Mouse (Mus musculus) cerebellum, adult 2 months (tissue): ENCODE measurements around the gene C2cd4c.

Source experiments
- CTCF ChIP-seq: fragments of 200-500 bp; IDR thresholded peaks from 2 replicates; pipeline ENCODE4 v1.5.1; 2011; ENCODE audit warnings: low read depth, mild to moderate bottlenecking, control low read depth, low read length, moderate library complexity, borderline replicate concordance; ENCODE audit not compliant: insufficient read depth
- POLR2A ChIP-seq: fragments of 200-500 bp; IDR thresholded peaks from 2 replicates; pipeline ENCODE4 v1.6.1; 2011; ENCODE audit warnings: low read length, control low read depth, borderline replicate concordance; ENCODE audit not compliant: insufficient read depth

DNA sequence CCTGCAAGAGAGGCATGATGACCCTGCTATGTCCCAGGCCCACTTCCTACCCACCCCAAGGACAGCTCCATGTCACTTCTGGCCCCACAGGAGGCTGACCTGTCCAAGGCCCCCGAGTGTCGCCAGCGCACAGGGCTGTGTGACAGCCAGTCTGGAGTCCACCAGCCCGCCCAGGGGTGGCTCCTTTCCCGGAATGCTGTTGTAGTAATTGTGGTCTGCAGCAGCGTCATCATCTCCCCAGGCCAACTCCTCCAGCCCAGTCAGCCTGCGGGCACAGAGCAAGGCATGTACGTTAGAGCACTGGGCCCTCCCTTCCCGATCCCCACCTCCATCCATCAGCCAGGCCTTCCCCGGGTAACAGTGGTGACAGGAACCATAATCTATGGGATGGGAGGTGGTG is 12.3 kb upstream of the C2cd4c start:
- TF ChIP-seq CTCF (no peak), POLR2A (no peak)
